Mouse (Mus musculus) heart, adult 2 months (tissue): ENCODE results near the gene Fbxw5.

ENCODE experiments used
- CTCF ChIP-seq: fragments of 200-600 bp; IDR thresholded peaks from 2 replicates; pipeline ENCODE4 v1.8.1; 2022; ENCODE audit warnings: antibody characterized with exemption, mild to moderate bottlenecking, moderate library complexity
- EP300 ChIP-seq: fragments of 200-500 bp; IDR thresholded peaks from 2 replicates; pipeline ENCODE4 v1.6.1; 2011; ENCODE audit warnings: low read depth, low read length, control low read depth; ENCODE audit not compliant: insufficient read depth
- POLR2A ChIP-seq: fragments of 200-500 bp; IDR thresholded peaks from 2 replicates; pipeline ENCODE4 v1.6.1; 2011; ENCODE audit warnings: mild to moderate bottlenecking, low read depth, low read length, control low read depth; ENCODE audit not compliant: insufficient read depth

GRCm38 (mm10) chr2:25509912-25510311 lies 9.4 kb downstream of the Fbxw5 start:
- TF ChIP-seq POLR2A (no peak), CTCF (peak; percentile 66), EP300 (no peak)
